Mouse (Mus musculus) G1E-ER4 (cell line): ENCODE results near the gene Top3a. TPM values are rescaled to one million over a fixed set of nuclear protein-coding genes. Genes with fewer than 3 reads are reported as not detected.
A peak's percentile ranks its signal among the peaks of the same experiment; 100 is the strongest.

ENCODE experiments used
- GATA1 ChIP-seq: IDR thresholded peaks from one replicate; pipeline ENCODE4 v1.8.0; 2012; ENCODE audit warnings: low read length, inconsistent platforms
- polyA plus RNA-seq: library from polyadenylated mRNA; stranded (reverse); fragments of >175 nt; gene quantifications from 2 replicates; pipeline ENCODE4 v1.2.3, GENCODE M21; 2012

The Top3a gene
- polyA plus RNA-seq, 1 experiment = 5.2 TPM

DNA sequence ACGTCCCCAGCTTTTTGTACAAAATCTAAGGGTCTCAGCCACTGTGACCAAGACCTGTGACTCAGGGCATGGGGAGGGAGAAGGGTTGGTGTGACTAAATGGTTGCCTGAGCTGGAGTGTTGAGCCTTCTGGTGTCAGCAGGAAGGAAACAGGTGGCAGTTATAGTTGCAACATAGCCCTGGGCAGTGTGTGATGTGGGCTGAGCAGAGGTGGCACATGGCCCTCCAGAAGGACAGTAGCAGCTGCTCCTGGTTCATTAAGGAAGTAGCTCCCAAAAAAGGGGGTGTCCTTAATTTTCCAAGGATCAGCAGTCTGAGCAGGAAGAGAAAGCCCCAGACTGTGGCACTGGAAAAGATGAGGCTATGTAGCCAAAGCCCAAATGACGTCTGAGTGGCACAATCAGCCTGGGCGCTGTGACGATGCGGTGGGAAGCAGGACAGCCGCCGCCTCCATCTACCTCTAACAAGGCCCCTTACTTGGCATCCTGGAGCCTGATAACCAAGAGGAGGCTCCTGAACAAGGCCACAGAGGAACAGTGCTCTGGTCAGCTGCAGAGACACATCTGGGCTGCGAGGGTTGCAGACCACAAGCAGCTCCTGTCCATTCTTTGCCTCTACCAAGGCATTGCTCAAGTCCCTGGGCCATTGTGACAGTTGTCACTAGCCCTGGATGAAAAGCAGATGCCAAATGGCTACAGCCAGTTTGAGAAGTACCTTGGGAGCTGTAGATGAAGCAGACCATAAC is 7.2 kb upstream of the Top3a start:
- no peak for TF ChIP-seq GATA1

DNA sequence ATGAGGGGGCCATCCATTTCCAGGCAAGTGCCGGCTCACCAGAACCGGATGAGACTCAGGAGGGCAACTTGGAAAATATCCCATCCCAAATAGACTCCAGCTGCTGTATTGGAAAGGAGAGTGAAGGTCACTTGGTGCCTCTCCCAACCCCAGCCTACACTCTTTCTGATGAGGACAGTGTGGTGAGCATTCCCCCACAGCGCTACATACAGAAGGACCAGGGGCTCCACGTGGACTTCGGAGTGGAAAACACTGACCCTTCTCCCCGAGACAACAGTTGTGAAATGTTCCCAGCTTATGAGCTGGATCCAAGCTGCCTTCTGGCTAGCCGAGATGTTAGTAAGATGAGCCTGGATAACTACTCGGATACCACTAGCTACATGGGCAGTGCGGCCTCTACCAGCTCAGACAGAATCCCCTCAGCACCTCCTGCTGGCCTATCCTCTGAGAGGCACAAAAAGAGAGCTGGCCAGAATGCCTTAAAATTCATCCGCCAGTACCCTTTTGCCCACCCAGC is 2.6 kb upstream of the Top3a start:
- no peak for TF ChIP-seq GATA1

GRCm38 (mm10) chr11:60777801-60778370 is 721 bp upstream of the Top3a start:
- TF ChIP-seq GATA1 = no peak

DNA sequence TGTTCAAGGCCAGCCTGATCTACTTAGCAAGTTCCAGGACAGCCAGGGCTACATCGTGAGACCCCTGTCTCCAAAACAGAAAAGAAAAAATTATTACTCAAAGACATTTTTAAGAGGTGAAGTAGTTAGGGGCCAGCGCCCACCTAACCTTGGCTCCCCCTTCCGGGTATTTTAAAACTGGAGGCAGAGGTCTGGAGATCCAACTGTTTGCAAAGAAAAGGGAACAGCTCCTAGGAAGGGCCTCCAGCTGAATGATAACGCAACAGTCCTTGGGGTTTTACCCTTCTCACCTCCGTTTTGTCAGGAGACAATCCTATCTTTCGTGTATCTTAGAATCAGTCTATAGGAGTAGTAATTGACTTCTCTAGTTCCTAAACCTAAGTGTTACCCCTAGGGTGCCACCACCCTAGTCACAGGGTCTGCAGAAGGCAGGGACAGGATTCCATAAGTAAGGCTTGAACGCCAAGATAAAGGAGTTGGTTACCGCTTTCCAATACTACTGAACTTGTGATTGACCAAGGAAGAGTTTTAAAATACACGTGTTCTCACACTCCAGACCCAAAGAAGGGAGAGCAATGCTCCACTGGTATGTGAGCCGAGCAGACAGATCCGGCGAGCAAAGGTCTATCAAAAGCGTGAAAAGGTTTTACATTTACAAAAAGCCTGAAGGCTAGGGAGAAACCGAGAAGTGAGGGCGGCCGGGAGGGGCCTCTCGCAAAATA is 897 bp downstream of the Top3a start:
- no peak for TF ChIP-seq GATA1

DNA sequence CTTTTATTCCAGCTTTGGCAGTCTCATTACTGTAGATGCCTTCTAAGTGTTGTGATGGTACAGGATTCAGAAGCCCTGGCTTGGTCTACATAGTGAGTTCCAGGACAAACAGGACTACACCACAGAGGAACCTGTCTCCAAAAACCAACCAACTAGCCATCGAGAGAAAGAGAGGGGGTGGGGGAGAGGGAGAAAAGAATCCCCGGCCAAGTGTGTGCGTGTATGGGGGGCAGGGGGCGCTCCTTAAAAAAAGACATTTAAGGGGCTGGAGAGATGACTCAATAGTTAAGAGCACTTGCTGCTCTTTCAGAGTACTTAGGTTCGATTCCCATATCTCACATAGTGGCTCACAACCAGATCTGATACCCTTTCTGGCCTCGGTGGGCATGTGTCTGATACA is 1.6 kb downstream of the Top3a start:
- no peak for TF ChIP-seq GATA1

DNA sequence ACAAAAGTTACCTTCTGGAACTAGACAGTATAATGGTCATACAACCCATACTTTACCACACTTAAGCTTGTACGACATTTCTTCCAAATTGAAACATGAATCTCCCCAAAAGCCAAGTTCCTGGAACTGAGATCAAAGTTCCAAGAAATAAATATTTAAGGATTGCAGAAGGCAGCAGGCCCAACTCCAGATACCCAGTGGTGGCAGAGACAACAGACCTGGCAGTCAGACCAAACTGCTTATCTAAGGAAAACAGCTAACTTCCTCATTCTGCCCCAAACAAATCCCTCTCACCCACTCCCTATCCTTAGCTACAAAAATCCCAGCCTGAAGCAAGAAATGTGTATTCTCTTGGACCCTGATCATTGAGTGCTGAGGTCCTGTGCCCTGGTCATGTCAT is 2.3 kb downstream of the Top3a start:
- peak; percentile 76 for TF ChIP-seq GATA1

GRCm38 (mm10) chr11:60774158-60774689 is 2.9 kb downstream of the Top3a start:
- no peak for TF ChIP-seq GATA1

DNA sequence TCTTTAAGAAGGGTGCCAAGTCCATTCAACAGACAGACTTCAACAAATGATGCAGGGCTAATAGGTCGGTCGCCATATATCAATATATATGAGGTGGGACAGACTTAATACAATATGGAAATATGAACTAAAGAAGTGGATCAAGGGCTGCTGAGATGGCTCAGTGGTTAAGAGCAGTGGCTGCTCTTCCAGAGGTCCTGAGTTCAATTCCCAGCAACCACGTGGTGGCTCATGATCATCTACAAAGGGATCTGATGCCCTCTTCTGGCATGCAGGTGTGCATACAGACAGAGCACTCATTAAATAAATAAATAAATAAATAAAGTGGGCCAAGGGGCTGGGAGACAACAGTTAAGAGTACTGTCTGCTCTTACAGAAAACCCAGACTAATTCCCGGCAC is 5.0 kb downstream of the Top3a start:
- TF ChIP-seq GATA1 = no peak

DNA sequence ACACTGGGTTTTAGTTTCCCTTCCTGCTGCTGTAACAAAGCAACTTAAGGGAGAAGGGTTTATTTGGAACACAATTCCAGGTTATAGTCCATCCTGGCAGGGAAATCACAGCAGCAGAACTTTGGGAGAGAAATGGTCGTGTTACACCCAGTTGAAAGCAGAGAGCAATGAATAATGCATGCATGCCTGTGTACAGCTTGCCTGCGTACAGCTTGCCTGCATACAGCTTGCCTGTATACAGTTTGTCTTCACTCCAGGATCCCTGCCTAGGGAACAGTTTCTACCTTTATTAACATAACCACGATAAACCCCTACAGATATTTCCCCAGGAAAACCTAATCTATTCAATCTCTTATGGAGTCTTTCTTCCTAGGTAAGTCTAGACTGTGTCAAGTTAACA is 6.4 kb downstream of the Top3a start:
- no peak for TF ChIP-seq GATA1

DNA sequence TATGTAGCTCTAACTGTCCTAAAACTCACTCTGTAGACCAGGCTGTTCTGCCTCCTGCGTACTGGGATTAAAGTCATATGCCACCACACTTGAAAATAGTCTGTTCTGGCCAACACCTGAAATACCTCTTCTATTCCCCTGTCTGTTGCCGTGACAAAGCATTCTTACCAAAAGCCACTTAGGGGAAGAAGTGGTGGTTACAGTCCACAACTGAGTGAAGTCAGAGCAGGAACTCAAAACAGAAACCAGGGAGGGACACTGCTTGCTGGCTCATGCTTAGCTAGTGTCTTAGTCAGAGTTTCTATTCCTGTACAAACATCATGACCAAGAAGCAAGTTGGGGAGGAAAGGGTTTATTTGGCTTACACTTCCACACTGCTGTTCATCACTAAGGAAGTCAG is 7.8 kb downstream of the Top3a start:
- TF ChIP-seq GATA1 = no peak

DNA sequence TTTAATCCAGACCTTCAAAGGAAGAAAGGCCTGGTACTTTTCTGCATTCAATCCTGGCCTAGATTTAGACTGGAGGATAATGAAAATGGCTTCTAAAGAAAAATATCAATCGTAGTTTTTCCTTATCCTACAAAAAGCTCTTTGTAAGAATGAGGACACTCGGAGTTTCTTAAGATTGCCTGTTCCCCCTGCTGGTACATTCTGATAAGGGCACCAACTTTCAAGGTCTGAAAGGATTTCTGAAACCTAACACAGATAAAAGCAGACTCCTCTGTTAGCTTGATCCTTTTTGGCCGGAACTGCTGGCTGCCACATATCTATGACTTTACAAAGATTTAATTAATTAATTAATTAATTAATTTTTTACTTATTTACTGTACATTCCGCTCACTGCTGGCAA is 10.2 kb downstream of the Top3a start:
- no peak for TF ChIP-seq GATA1

GRCm38 (mm10) chr11:60761681-60762080 is 15.5 kb downstream of the Top3a start:
- TF ChIP-seq GATA1 = no peak

GRCm38 (mm10) chr11:60755570-60755969 is 21.6 kb downstream of the Top3a start:
- TF ChIP-seq GATA1 = no peak

- no peak for TF ChIP-seq GATA1
These were observed 36.8 kb downstream of the Top3a start for GRCm38 (mm10) chr11:60740321-60740720.

DNA sequence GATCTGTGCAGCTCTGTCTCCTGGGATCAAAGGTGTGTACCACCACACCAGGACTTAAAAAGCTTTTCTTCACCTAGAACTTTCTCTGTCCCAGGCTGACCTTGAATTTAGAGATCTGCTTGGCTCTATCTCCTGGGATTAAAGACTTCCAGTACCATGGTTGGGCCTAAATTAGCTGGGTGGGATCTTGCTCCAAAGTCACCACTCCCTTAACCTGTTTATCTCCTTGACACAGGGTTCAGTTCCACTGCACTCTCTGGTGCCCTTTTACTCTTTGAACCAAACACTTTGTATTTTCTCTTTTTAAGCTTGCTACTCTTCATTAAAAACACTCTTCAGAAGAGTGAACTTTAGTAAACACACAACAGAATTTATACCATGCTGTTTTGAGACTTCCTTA is 39.7 kb downstream of the Top3a start:
- no peak for TF ChIP-seq GATA1

GRCm38 (mm10) chr11:60736491-60736890 is 40.7 kb downstream of the Top3a start:
- no peak for TF ChIP-seq GATA1
